ENCODE assay signal across 8 mouse cellular contexts in the genomic region with DNA sequence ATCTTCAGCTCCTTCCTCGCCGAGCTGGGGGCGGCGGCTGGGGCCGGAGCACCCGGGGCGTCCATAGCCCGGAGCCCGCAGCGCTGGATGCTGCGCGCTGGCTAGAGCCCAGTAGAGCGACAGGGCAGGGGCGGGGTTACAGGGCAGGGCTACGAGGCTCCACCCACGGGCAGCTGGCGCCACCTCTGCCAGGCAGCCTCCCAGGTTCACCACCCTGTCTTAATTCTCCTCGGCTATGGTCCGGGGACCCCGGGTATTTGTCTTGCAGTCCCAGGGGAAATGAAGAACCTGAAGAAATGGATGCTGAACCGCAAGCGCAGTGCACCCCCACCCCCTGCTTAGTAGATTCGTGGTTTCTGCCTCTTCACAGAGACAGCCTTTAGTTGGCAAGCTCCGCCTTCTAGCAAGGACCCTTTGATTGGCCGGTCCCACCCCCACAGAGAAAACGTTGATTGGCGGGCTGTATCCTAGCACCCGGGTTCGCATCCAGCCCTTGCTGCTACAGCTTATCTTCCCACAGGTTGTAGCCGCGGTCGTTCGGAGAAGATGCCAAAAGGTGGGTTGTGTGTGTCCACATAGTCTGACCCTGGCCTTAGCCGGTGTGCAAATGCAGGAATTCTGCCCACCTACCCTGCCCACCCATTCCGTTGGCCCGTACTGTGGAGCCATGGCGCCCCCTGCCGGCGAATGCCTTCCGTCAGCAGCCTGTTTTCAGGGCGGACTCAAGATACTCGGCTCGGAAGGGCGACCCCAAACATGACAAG. TPM values are rescaled to one million over a fixed set of nuclear protein-coding genes. Genes with fewer than 3 reads are reported as not detected.
A peak's percentile ranks its signal among the peaks of the same experiment; 100 is the strongest.
DNase-seq lines count a peak whose midpoint lies in the region; ATAC-seq and TF ChIP-seq lines count a peak whose summit lies in the region.

Gene Rhof, minus strand, starts transcription at position 385 of the 764 bp plus-strand sequence.

- DNase-seq in forebrain, embryonic 14.5 days (ENCODE audit: low spot score) = peak; percentile 82
- DNase-seq in heart, postnatal 10 days = peak; percentile 86 to 91
- DNase-seq in large intestine, adult 2 months (ENCODE audit: low read depth, low spot score) = no peak
- DNase-seq in lung, adult 18-20 months = peak; percentile 85
- DNase-seq in thymus, adult 18-20 months = peak; percentile 76 to 88

- no peak within 1 kb of the TSS for H3K27ac ChIP-seq in ES-Bruce4 (ENCODE audit: insufficient read depth, low read length)
- peak within 1 kb of the TSS; percentile 100 for H3K27ac ChIP-seq in forebrain, embryonic 14.5 days (ENCODE audit: low read depth, low read length)
- H3K27ac ChIP-seq in neural tube, embryonic 13.5 days (replicated peaks) = peak within 1 kb of the TSS; percentile 100

- H3K27me3 ChIP-seq in ES-Bruce4 (ENCODE audit: control insufficient read depth, insufficient read depth, low read length, poor library complexity, severe bottlenecking) = no peaks in the 10 kb centered on the region
- no peaks in the 10 kb centered on the region for H3K27me3 ChIP-seq in forebrain, embryonic 14.5 days (replicated peaks; ENCODE audit: control insufficient read depth, insufficient read depth, low read length)
- no peaks in the 10 kb centered on the region for H3K27me3 ChIP-seq in neural tube, embryonic 13.5 days

- no peak for TF ChIP-seq POLR2A in ES-Bruce4 (IDR thresholded peaks at IDR 0.05; ENCODE audit: insufficient read depth, low read length)

- WGBS in forebrain, embryonic 14.5 days = 2% methylated on average over 44 of the region's 44 CpGs
- WGBS in large intestine, adult 2 months = 6% methylated on average over 44 of the region's 44 CpGs
- 3% methylated on average over 44 of the region's 44 CpGs for WGBS in neural tube, embryonic 13.5 days

- TF ChIP-seq EP300 in ES-Bruce4 (IDR thresholded peaks at IDR 0.05; ENCODE audit: insufficient read depth, low read depth, low read length) = no peak

- intact Hi-C loops in heart, postnatal 10 days (cut with DNase I) = loop anchor here (1.0 to 2.0 kb wide), 5 partner anchors 14 to 68 kb away; no protein-coding TSS in a partner anchor

- peaks cover 1% of the 10 kb centered on the region for H3K4me1 ChIP-seq in ES-Bruce4 (ENCODE audit: control insufficient read depth, insufficient read depth, low read length)
- peaks cover 52% of the 10 kb centered on the region for H3K4me1 ChIP-seq in forebrain, embryonic 14.5 days (ENCODE audit: control insufficient read depth, insufficient read depth, low read length)
- H3K4me1 ChIP-seq in neural tube, embryonic 13.5 days (replicated peaks) = peaks cover 67% of the 10 kb centered on the region

- no peaks in the 10 kb centered on the region for H3K9me3 ChIP-seq in ES-Bruce4 (replicated peaks; ENCODE audit: control insufficient read depth, insufficient read depth, low read length, poor library complexity, severe bottlenecking)
- H3K9me3 ChIP-seq in forebrain, embryonic 14.5 days (replicated peaks; ENCODE audit: control insufficient read depth, low read length) = no peaks in the 10 kb centered on the region
- no peaks in the 10 kb centered on the region for H3K9me3 ChIP-seq in neural tube, embryonic 13.5 days

- H3K36me3 ChIP-seq in ES-Bruce4 (ENCODE audit: control insufficient read depth, insufficient read depth, low read length, poor library complexity, severe bottlenecking) = no peaks in the 10 kb centered on the region
- peaks cover 73% of the 10 kb centered on the region for H3K36me3 ChIP-seq in forebrain, embryonic 14.5 days (ENCODE audit: control insufficient read depth, insufficient read depth, low read length)
- peaks cover 61% of the 10 kb centered on the region for H3K36me3 ChIP-seq in neural tube, embryonic 13.5 days

- peak within 1 kb of the TSS; percentile 90 for H3K4me2 ChIP-seq in forebrain, embryonic 14.5 days (ENCODE audit: low read length)
- H3K4me2 ChIP-seq in neural tube, embryonic 13.5 days = peak within 1 kb of the TSS; percentile 100

- peak; percentile 98 for TF ChIP-seq CTCF in ES-Bruce4 (IDR thresholded peaks at IDR 0.05; ENCODE audit: low read depth, low read length)

- ATAC-seq in cerebellum, adult (ENCODE audit: insufficient number of reproducible peaks, low FRiP score, low TSS enrichment) = peak; percentile 42
- peak; percentile 27 for ATAC-seq in forebrain, embryonic 14.5 days
- ATAC-seq in neural tube, embryonic 13.5 days (ENCODE audit: low read depth) = peak; percentile 25; the same call in 1 of the 2 replicates

- peak within 1 kb of the TSS; percentile 86 for H3K4me3 ChIP-seq in ES-Bruce4 (ENCODE audit: low read depth, low read length)
- H3K4me3 ChIP-seq in forebrain, embryonic 14.5 days (ENCODE audit: low read depth, low read length) = peak within 1 kb of the TSS; percentile 33
- H3K4me3 ChIP-seq in neural tube, embryonic 13.5 days = peak within 1 kb of the TSS; percentile 95

- H3K9ac ChIP-seq in ES-Bruce4 (ENCODE audit: low read depth, poor library complexity, severe bottlenecking) = peak within 1 kb of the TSS; percentile 32
- peak within 1 kb of the TSS; percentile 66 for H3K9ac ChIP-seq in forebrain, embryonic 14.5 days (ENCODE audit: low read length)
- peak within 1 kb of the TSS; percentile 100 for H3K9ac ChIP-seq in neural tube, embryonic 13.5 days

RNA-seq across cellular contexts. Expression of gene Rhof, which starts in this region (rescaled TPM):
- 1.6 and 2.0 TPM in 2 replicates for polyA plus RNA-seq in ES-Bruce4 (2011; ENCODE audit: insufficient read depth, insufficient read length, low read depth, missing spikeins)
- polyA plus RNA-seq in forebrain, embryonic 14.5 days (2014; fragmentation: Nextera tagmentation; extraction: Ambion mirVana) = 6.8 and 10.5 TPM in 2 replicates
- total RNA-seq in heart, postnatal 10 days (2021) = under 1 TPM; 0.64 to 0.77 TPM
- polyA plus RNA-seq in large intestine, adult 2 months (2012; rRNA removed) = 52.1 and 55.0 TPM in 2 replicates
- 4.2 and 4.4 TPM in 2 replicates for polyA plus RNA-seq in neural tube, embryonic 13.5 days (2015; fragmentation: Nextera tagmentation; extraction: Ambion mirVana)

Comparison
In these comparisons a context has a peak if more than half of its experiments do, and no peak if none do; other contexts are left out.
1. Peak in DNase-seq in heart, postnatal 10 days; RNA of the gene not detected or under 1 TPM.
2. H3K4me3 ChIP-seq: peak in every context shown above with its lines; median percentile 95 in neural tube, embryonic 13.5 days; 86 in ES-Bruce4; 33 in forebrain, embryonic 14.5 days.
3. H3K9ac ChIP-seq: peak in every context shown above with its lines; median percentile 100 in neural tube, embryonic 13.5 days; 66 in forebrain, embryonic 14.5 days; 32 in ES-Bruce4.